Mouse (Mus musculus) liver, adult 2 months (tissue): Measurements from ENCODE around the gene Apoe. TPM values are rescaled to one million over a fixed set of nuclear protein-coding genes. Genes with fewer than 3 reads are reported as not detected.

Source experiments
- DNase-seq: peaks from one replicate; pipeline ENCODE4 v3.0.0-alpha.2; 2011; ENCODE audit warnings: low read depth, low spot score; ENCODE audit errors: extremely low read depth
- H3K27ac ChIP-seq: fragments of 200-500 bp; replicated peaks from 2 replicates; pipeline ENCODE4 v1.5.1; 2012; ENCODE audit warnings: low read depth, mild to moderate bottlenecking, control low read depth, inconsistent platforms, low read length; ENCODE audit not compliant: insufficient read depth
- H3K27me3 ChIP-seq: fragments of 200-500 bp; 2 replicates; pipeline ENCODE4 v1.6.1; 2012; ENCODE audit warnings: mild to moderate bottlenecking, moderate library complexity, low read length, inconsistent platforms; ENCODE audit not compliant: control insufficient read depth, insufficient read depth
- H3K36me3 ChIP-seq: fragments of 200-500 bp; 2 replicates; pipeline ENCODE4 v1.6.1; 2012; ENCODE audit warnings: low read length, inconsistent platforms; ENCODE audit not compliant: control insufficient read depth, insufficient read depth
- H3K4me1 ChIP-seq: fragments of 200-500 bp; 2 replicates; pipeline ENCODE4 v1.6.1; 2011; ENCODE audit warnings: low read length; ENCODE audit not compliant: control insufficient read depth, insufficient read depth
- H3K4me3 ChIP-seq: fragments of 200-500 bp; 2 replicates; pipeline ENCODE4 v1.5.1; 2011; ENCODE audit warnings: low read depth, mild to moderate bottlenecking, control low read depth, low read length, moderate library complexity; ENCODE audit not compliant: insufficient read depth
- H3K79me2 ChIP-seq: fragments of 200-500 bp; 2 replicates; pipeline ENCODE4 v1.6.1; 2012; ENCODE audit warnings: inconsistent platforms, mild to moderate bottlenecking, low read length, moderate library complexity; ENCODE audit not compliant: control insufficient read depth, insufficient read depth
- H3K9ac ChIP-seq: fragments of 200-500 bp; 2 replicates; pipeline ENCODE4 v1.6.1; 2012; ENCODE audit warnings: low read depth, mild to moderate bottlenecking, control low read depth, inconsistent platforms, low read length
- CTCF ChIP-seq: fragments of 200-500 bp; IDR thresholded peaks from 2 replicates; pipeline ENCODE4 v1.5.1; 2011; ENCODE audit warnings: low read depth, low read length, control low read depth
- POLR2A ChIP-seq: fragments of 200-500 bp; IDR thresholded peaks from 2 replicates; pipeline ENCODE4 v1.6.1; 2011; ENCODE audit warnings: low read length, control low read depth; ENCODE audit not compliant: insufficient read depth; ENCODE audit errors: extremely low read depth
- WGBS: fragments of 180-500 bp; shearing (Covaris S2); methylation state at CpG from one replicate; pipeline ENCODE4 v1.1.7; 2018; 5-methylcytosine and 5-hydroxymethylcytosine counted together
- polyA plus RNA-seq: library from polyadenylated mRNA; depleted of rRNA; stranded (reverse); fragments of >200 nt; gene quantifications from 2 replicates; pipeline ENCODE4 v1.2.3, GENCODE M21; 2012
- total RNA-seq: library from RNA; depleted of rRNA; stranded (reverse); fragments of >200 nt; gene quantifications from 2 replicates; pipeline ENCODE4 v1.2.3, GENCODE M21; 2014

The Apoe gene
- total and polyA plus RNA-seq, 2 experiments: 25,019 to 39,394 TPM

DNA sequence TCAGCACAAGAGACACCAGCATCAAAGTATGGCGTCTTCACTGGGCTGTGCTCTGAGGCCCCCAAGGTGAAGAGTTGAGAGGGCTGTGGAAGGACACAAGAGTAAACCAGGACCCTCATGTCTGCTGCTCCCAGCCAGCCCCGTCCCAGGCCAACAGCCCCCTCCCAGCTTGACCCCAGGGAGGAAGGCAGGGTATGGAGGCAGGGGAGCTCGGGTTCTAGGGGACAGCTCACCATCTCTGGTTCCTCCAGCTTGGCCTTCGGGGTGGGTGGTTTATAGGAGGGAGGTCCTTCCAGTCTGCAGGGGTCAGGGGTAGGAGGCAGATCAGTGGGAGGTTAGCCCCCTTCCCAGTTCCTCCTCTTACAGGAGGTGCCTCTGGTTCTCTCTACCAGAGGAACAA lies 20.2 kb upstream of the Apoe start:
- H3K27me3 ChIP-seq: no peaks in the 10 kb centered on the region
- no peak overlapping the region for H3K9ac ChIP-seq
- no peak overlapping the region for H3K4me3 ChIP-seq
- WGBS: 91% methylated on average over 4 of the region's 4 CpGs
- no peak overlapping the region for H3K27ac ChIP-seq
- H3K4me1 ChIP-seq: peaks cover 3% of the 10 kb centered on the region; the same call in 1 of the 2 replicates
- H3K36me3 ChIP-seq: peaks cover 3% of the 10 kb centered on the region; the same call in 1 of the 2 replicates
- 0 out of 2 replicates have a peak, but pooled peaks cover 3% of the 10 kb centered on the region for H3K79me2 ChIP-seq
- TF ChIP-seq POLR2A (no peak), CTCF (no peak)
- DNase-seq: no peak

- no peak overlapping the region for H3K27ac ChIP-seq
- H3K4me3 ChIP-seq: no peak overlapping the region
- no peak for DNase-seq
- H3K4me1 ChIP-seq: peaks cover 6% of the 10 kb centered on the region
- 78% methylated on average over 5 of the region's 5 CpGs for WGBS
- H3K27me3 ChIP-seq: no peaks in the 10 kb centered on the region
- H3K79me2 ChIP-seq: 0 out of 2 replicates have a peak, but pooled peaks cover 3% of the 10 kb centered on the region
- no peak overlapping the region for H3K9ac ChIP-seq
- peaks cover 2% of the 10 kb centered on the region; the same call in 1 of the 2 replicates for H3K36me3 ChIP-seq
- no peak for TF ChIP-seq POLR2A
- TF ChIP-seq CTCF: no peak
These were observed 19.4 kb upstream of the Apoe start for GRCm38 (mm10) chr7:19718297-19718952.

GRCm38 (mm10) chr7:19717346-19717745 lies 18.4 kb upstream of the Apoe start:
- WGBS: 81% methylated on average over 4 of the region's 4 CpGs

DNA sequence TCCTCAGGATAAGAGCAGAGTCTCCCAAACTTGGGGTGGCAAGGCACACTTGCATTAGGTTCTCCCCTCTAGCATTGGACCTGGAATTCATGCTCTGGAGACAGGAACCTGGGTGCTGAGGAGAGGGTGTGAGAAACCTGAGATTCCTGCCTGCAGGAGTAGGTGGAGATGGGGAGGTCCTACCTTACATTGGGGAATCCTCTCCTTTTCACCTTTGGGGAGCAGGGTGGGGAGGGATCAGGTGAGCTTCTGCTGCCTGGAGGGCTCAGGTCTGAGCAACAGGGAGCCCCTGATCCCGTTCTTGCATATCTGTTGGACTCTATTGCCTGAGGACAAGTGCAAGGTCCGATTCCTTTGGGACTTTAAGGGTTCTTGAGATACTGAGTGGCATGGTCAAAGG lies 17.8 kb upstream of the Apoe start:
- 69% methylated on average over 2 of the region's 2 CpGs for WGBS
- Histone ChIP-seq H3K36me3 (peaks cover 5% of the 10 kb centered on the region; the same call in 1 of the 2 replicates), H3K4me3 (no peak overlapping the region), H3K27ac (no peak overlapping the region), H3K4me1 (peaks cover 6% of the 10 kb centered on the region), H3K9ac (no peak overlapping the region), H3K27me3 (no peaks in the 10 kb centered on the region), H3K79me2 (0 out of 2 replicates have a peak, but pooled peaks cover 3% of the 10 kb centered on the region)
- TF ChIP-seq POLR2A (no peak), CTCF (no peak)
- no peak for DNase-seq

More at GRCm38 (mm10) chr7:19717346-19717745, 18.4 kb upstream of the Apoe start:
- no peak for TF ChIP-seq POLR2A
- TF ChIP-seq CTCF: no peak
- no peak overlapping the region for H3K9ac ChIP-seq
- H3K36me3 ChIP-seq: peaks cover 3% of the 10 kb centered on the region; the same call in 1 of the 2 replicates
- peaks cover 6% of the 10 kb centered on the region for H3K4me1 ChIP-seq
- 0 out of 2 replicates have a peak, but pooled peaks cover 3% of the 10 kb centered on the region for H3K79me2 ChIP-seq
- no peak overlapping the region for H3K27ac ChIP-seq
- H3K4me3 ChIP-seq: no peak overlapping the region
- DNase-seq: no peak
- H3K27me3 ChIP-seq: no peaks in the 10 kb centered on the region

DNA sequence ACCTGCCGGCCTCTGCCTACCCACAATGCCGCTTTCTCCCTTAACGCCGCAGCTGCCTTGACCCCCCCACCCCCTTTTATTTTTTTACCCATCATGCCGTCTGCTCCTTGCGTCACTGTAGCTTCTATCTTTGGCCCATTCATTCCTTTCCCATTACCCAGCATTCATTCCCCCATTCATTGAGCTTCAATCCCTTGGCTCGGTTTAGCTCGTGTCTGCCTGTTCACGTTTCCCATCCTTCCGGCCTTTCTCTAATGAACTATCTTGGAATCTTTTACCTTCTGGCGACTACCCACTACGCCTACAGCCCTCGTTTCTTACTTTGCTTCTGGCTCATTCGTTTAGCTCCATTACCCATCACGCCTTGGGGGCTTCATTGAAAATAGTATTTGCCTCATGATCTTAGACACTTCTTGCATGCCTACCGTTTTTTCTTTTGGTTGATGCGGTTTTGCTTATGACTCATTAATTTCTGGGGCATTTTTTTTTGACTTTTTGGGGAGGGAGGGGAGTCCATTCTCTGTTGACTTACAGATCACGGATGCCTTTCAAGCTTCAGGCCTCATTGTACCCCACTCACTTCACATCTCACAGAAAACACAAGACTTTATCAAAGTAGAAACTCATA lies 17.2 kb upstream of the Apoe start:
- peaks cover 5% of the 10 kb centered on the region; the same call in 1 of the 2 replicates for H3K36me3 ChIP-seq
- no peaks in the 10 kb centered on the region for H3K27me3 ChIP-seq
- 6% methylated on average over 18 of the region's 18 CpGs for WGBS

More for the DNA sequence above, 17.2 kb upstream of the Apoe start:
- Histone ChIP-seq H3K4me3 (peak overlapping the region; percentile 63), H3K79me2 (0 out of 2 replicates have a peak, but pooled peaks cover 3% of the 10 kb centered on the region), H3K27ac (peak overlapping the region; percentile 87), H3K4me1 (peaks cover 6% of the 10 kb centered on the region), H3K9ac (peak overlapping the region; percentile 68)
- peak; percentile 85 for DNase-seq
- TF ChIP-seq CTCF (no peak), POLR2A (no peak)
